Mouse (Mus musculus): ENCODE results near the gene Galnt7. TPM values are rescaled to one million over a fixed set of nuclear protein-coding genes. Genes with fewer than 3 reads are reported as not detected.
A peak's percentile ranks its signal among the peaks of the same experiment; 100 is the strongest.

Galnt7 gene
- 1 to 10 TPM; 8.1 to 8.3 TPM for total RNA-seq (2021)
- long read RNA-seq, experiment 1, partial matches to known transcripts: 0 of 1 reads
- long read RNA-seq, experiment 1, other reads (novel, unspliced or antisense): 0 of 1 reads
- long read RNA-seq, experiment 2, partial matches to known transcripts: 0 of 3 reads
- long read RNA-seq, experiment 2, other reads (novel, unspliced or antisense): 3 of 3 reads

DNA sequence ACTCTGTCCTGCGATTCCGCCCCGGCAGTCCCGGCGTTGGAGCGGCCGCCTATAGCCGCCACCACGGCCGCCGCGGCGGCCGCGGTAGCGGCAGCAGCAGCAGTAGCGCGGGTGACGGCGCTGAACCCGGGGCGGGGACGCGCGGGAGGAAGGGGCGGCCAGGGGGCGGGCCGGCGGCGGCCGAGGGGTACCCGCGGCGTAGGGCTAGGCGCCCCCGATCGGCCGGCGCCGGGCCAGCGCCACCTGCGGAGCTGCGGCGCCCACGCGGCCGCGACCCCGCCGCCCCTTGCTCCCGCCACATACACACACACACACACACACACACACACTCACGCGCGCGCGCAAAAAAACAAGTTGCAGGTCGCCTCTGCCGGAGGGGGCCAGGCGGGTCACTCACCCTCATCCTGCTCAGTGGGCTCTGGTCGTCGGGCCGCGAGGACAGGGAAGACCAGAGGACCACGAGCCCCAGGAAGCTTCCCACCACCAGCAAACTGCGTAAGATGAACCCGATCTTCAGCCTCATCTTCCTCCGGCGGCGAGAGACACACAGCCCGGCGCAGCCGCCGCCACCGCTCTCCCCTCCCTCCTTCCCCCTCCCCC is at the start of gene Galnt7:
Galnt7 (minus strand) TSS at position 577 of the 600 bp plus-strand sequence.
- DNase-seq (ENCODE audit: low spot score in 2 of 2): peak; percentile 21 to 49
- intact Hi-C loops (cut with DNase I): loop anchor here (5.0 kb wide), 2 partner anchors 80 to 140 kb away; no protein-coding TSS in a partner anchor

DNA sequence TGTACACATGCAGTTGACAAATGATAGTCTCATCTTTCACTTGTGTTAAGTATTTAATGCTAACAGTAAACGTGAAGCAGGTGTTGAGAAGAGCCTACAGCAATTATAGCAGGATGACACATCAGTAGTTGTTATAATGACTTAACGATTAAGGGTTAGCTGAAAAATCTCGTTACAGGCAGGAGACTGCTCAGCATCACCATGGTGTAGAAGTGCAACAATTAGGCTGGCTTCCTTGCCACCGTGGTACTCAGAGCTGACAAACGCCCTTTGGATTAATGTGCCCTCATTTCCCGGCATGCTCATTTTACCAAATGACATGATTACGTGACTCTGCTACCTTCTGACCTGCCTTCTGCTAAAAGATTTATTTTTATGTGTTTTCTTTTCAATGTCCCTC is 35.8 kb upstream of the Galnt7 start:
- intact Hi-C loops (cut with DNase I): no loop called here
- DNase-seq (ENCODE audit: low spot score in 2 of 2): no peak

DNA sequence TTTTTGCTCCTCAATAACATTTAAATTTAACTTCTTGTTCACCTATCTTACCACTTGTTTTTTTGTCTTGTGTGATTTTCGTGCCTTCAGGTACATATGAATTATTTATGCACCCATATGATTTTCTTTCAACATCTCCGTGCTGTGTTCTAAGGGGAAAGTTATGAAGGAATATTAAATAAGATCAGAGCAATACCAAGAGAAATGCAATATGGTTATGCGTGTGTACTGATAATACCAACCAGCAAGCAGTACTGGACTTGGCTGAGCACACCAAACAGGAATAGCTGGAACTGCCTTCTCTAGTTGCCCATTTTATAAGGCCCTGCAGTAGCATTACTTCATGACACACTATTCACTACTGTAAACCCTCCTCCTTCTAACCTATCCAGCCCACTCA is 33.0 kb upstream of the Galnt7 start:
- DNase-seq (ENCODE audit: low spot score in 2 of 2): no peak
- intact Hi-C loops (cut with DNase I): no loop called here

DNA sequence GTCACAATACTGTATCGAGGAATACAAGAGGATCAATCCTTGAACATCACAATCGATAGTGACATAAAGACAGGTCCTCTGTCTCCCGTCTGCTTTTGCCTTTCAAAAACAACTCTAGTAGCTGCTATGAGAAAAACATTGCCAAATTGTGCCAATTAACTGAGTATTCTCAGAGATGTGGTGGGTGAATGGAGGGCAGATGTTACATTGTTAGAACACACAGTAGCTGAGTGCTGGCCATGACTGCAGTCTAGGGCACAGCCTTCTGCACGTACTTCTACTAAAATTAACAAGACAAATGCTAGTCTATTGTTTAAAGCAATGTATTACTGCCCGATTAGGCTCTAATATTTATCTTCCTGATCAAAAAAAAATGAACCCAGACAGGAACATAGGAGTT is 27.2 kb upstream of the Galnt7 start:
- intact Hi-C loops (cut with DNase I): no loop called here
- no peak for DNase-seq (ENCODE audit: low spot score in 2 of 2)

DNA sequence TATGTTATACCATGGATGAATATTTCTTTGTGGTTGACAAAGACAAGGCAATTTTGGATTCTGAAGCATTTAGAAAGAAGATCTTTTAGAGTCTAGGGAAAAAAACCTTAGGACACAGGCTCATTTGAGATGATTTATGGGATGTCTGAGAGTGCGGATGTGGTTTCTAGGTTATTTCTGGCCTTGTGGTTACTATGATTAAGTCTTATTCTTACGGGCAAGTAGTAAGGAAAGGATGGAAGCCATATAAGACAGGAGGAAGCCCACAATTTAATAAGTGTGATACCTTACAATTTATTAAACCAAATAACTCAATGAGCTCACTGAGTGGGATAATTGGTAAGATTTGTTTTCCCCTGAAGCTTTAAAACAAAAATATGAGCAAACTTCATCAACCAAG is 11.3 kb upstream of the Galnt7 start:
- no peak for DNase-seq (ENCODE audit: low spot score in 2 of 2)
- intact Hi-C loops (cut with DNase I): no loop called here

DNA sequence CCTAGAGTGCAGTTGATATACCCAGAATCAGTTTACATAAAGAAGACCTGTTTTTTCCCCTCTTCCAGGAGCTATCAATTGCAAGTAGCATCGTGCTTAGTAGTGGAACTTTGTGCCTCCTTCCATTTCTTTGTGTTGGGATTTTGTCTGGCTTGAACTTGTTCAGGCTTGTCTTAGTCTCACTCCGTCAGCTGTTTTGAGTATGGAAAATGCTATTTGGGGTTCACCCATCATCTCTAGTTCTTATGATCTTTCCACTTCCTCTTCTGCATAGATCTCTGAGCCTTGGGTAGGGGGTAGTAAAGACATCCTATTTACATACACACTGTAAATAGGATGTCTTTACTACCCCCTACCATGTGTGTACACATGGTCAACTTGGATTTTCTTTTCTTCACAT is 7.2 kb upstream of the Galnt7 start:
- no peak for DNase-seq (ENCODE audit: low spot score in 2 of 2)
- intact Hi-C loops (cut with DNase I): no loop called here

DNA sequence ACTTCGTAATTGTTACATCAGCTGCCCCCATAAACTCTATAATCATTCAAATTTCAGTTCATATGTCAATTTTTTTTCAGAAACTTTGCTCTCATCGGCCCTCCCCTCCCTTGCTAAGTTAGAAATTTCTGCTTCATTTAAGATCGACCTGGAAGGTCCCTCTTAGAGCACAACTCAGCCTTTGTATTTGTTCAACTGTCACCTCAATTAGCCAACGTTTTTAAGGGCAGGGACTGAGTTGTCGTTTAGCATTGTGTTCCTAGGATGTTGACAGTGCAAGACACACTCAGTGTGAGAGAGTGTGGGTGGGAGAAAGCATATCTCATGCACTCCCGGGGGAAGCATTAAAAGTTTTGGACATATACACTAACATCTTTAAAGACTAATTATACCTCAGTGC is 3.6 kb upstream of the Galnt7 start:
- DNase-seq (ENCODE audit: low spot score in 2 of 2): no peak
- intact Hi-C loops (cut with DNase I): loop anchor here (2.0 kb wide), 1 partner anchor 34 kb away; no protein-coding TSS in a partner anchor

DNA sequence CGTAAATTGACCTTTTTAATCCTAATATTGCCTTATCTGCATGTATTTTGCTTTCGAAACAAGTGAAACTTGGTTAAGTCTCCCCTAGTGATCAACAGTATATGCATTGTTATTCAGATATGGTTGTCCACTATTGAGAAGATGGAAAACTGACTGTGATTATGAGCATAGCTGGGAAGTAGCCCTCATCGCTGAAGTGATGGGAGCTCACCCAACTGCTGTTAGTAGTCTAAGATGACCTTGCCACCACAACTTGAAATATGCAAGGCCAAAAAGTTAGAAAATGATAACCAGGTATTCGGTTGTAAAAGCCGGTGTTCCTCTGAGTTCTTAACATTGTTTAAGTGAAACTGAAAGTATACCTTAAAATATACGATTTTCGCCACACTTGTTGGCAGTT is 1.3 kb upstream of the Galnt7 start:
- intact Hi-C loops (cut with DNase I): loop anchor here (5.0 kb wide), 2 partner anchors 82 to 138 kb away; no protein-coding TSS in a partner anchor

DNA sequence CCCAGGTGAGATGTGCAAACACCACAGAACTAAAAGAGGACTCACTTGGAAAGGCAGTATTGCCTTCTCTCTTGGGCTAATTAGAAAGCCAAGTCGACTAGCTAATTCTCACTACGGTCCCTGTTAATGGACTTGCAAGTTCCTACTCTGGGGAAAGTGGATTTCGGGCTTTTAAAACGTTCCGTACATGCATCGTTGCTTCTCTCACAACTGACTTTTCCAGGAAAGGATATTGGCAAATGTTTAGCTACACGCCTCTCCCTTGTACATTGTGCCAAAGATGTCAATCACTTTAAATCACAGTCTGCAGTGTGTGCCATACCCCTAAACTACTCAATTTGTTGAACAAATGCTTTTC is 915 bp upstream of the Galnt7 start:
- DNase-seq (ENCODE audit: low spot score in 2 of 2): no peak
- intact Hi-C loops (cut with DNase I): loop anchor here (5.0 kb wide), 2 partner anchors 81 to 139 kb away; no protein-coding TSS in a partner anchor

More for the DNA sequence above, 1.3 kb upstream of the Galnt7 start:
- DNase-seq (ENCODE audit: low spot score in 2 of 2): no peak

DNA sequence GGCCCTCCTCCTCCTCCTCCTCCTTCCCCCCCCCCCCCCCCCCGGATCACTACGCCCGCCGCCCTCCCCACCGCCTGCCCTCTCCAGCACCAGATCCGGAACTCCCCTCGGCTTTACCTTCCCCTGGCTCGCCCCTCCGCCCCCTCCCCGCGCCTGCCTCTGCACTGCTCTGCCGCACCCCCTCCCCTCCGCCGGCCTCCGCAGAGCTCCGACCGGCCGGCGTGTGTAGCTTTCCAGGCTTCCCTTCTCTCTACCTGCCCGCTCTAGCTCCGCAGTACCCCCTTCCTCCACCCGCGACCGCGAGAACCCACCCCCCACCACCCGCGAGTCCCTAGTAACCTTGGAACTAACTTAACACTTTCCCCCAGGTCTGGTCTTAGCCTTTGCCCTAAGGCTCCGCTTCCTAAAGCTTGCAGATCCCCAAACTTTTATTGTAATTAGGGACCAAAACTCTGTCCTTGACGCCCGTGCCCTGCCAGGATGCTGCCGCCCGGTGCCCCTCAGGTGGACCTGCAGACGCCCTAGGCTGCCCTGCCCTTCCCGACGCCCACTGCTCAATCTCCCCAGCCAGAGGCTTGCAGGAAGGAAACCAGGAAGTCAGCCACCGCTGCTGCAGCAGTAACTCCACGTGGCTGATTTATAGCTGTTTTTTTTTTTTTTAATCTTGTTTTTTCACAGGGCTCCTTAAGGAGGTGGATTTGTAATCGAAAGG is 380 bp upstream of the Galnt7 start:
- intact Hi-C loops (cut with DNase I): loop anchor here (5.0 kb wide), 2 partner anchors 81 to 139 kb away; no protein-coding TSS in a partner anchor
- no peak for DNase-seq (ENCODE audit: low spot score in 2 of 2)

DNA sequence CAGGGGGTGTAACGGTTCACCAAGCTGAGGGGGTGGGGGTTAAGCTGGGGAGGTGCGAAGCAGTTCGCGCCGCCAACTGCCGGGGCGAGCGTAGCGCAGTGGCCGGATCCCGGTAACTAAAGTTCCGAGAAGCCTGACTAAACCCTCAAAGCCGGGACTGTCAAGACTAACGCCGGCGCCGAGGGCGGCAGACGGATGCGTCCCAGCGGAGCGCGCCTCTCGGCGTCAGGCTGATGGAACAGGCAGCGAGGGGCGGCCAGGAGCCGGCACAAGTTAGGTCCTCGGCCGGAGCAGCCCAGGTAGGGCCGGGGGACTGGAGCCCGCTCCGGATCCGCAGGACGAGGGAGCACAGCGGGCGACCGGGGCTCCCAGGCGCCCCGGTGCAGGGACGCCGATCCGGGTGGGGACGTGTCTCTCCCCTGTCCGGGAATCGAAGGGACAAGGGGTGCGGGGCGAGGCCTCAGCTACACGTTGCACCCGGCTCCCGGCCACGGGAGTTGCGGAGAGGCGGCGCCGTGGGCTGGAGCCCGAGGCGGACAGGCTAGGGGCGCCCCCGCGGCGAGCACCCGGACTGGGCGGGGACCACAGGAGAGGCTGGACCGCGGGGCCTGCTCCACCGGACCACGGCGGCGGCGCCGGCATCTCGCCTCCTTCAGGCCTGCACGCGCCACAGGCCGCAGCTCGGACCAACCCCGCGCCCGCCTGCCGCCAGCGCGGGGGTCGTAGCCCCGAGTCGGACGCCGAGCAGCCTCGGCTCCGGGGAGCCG is 960 bp downstream of the Galnt7 start:
- peak; percentile 38 to 56 for DNase-seq (ENCODE audit: low spot score in 2 of 2)
- intact Hi-C loops (cut with DNase I): loop anchor here (5.0 kb wide), 2 partner anchors 80 to 140 kb away; no protein-coding TSS in a partner anchor

DNA sequence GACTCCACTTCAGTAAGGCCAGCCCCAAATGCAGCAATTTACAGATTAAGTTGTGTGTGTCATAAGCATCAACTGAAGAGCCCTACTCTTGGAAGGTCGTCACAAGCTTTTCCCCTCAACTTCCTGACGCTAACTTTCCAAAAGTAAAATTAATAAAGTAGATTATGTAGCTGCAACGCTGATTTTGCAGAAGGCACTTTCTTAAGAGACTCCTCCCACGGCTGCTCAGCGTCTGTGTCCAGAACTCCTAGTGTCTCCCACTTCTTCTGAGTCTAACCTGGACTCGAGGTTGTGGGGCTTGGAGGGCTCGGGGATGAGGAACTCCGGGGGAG is 1.5 kb downstream of the Galnt7 start:
- intact Hi-C loops (cut with DNase I): loop anchor here (5.0 kb wide), 2 partner anchors 79 to 141 kb away; no protein-coding TSS in a partner anchor
- DNase-seq (ENCODE audit: low spot score in 2 of 2): no peak

DNA sequence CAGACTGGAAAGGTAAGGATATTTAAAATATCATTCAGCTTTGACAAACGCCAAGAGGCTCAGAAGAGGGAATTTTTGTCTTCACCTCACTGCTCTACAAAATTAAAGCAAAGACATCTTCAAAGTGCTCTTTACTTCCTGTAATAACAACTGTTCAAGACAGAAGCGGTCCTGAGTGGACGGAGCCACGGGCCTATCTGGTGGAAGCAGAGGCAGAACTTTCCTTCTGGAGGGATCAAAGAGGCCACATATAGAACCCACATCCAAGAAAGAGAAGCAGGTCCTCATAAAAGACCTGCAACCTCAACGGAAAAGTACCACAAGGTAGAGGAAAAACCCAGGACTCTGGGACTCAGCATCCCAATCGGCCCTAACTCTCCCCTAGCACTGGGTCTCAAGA is 2.6 kb downstream of the Galnt7 start:
- DNase-seq (ENCODE audit: low spot score in 2 of 2): no peak
- intact Hi-C loops (cut with DNase I): loop anchor here (5.0 kb wide), 2 partner anchors 78 to 142 kb away; no protein-coding TSS in a partner anchor

DNA sequence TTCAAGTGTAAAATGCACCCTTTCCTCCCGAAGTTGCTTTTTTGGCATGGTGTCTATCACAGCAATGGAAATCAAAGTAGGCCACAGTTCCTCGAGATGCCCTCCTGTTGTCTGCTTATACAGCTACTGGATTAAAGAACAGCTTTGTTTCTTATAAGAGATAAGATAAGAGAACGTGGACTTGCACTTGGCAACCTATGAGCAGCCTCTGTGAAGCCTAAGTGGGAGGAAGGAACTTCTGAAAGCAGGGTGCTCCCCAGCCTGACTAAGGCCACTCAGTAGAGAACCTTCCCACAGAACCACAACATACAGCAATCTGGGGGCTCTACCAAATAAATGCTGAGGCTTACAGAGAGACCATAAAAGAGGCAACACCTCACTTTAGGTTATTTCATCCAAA is 5.3 kb downstream of the Galnt7 start:
- no peak for DNase-seq (ENCODE audit: low spot score in 2 of 2)
- intact Hi-C loops (cut with DNase I): no loop called here

DNA sequence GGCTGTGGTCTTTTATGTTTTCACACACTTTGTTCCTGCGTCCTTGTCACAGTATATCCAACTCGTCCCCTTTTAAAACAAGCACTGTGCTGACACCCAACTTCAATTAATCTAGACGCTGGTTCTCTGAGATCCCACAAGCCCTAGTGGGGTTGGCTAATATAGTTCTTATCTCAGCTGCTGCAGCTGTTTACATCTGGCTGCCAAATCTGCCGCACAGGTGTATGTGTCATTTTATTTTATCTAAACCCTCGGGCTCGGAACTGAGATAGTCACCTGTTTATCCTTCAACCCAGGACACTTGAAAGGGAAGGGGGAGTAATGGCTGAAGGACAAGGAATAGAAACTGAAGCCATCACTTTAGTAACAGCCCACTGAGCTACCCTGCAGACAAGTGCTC is 8.6 kb downstream of the Galnt7 start:
- intact Hi-C loops (cut with DNase I): no loop called here
- no peak for DNase-seq (ENCODE audit: low spot score in 2 of 2)

DNA sequence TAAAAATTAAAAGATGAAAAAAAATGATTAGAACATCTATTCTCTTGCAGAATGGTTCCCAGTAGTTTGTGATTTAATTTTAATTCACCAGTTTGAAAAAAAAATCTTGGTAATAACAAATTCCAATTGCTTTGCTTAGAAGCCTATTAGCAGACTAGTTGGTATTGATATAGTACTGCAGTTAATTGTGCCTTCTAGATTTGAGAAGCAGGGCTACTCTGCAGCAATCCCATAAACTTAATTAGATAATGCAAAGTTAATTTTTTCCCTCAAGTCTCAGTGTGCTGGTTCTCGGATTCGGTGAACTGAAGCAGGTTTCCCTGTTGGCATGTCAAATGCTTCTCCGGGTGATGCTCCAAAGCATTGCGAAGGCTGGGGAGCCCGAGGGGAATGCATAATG is 10.1 kb downstream of the Galnt7 start:
- DNase-seq (ENCODE audit: low spot score in 2 of 2): no peak
- intact Hi-C loops (cut with DNase I): no loop called here

DNA sequence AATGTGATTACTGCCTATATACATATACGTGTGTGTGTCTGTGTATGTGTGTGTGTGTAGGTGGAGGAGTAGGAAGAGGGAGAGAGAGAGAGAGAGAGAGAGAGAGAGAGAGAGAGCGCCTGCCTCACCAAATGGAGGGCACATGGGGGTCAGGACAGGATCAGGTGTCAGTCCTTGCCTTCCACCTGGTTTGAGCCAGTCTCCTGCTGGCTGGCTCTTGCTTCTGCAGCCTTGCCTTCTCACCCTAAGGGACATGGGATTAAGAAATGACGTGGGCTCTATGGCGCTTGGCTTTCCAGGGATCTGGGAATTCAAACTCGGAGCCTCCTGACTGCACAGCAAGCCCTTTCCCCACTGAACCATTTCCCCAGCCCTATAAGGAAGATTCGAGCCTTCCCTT is 13.9 kb downstream of the Galnt7 start:
- intact Hi-C loops (cut with DNase I): no loop called here

DNA sequence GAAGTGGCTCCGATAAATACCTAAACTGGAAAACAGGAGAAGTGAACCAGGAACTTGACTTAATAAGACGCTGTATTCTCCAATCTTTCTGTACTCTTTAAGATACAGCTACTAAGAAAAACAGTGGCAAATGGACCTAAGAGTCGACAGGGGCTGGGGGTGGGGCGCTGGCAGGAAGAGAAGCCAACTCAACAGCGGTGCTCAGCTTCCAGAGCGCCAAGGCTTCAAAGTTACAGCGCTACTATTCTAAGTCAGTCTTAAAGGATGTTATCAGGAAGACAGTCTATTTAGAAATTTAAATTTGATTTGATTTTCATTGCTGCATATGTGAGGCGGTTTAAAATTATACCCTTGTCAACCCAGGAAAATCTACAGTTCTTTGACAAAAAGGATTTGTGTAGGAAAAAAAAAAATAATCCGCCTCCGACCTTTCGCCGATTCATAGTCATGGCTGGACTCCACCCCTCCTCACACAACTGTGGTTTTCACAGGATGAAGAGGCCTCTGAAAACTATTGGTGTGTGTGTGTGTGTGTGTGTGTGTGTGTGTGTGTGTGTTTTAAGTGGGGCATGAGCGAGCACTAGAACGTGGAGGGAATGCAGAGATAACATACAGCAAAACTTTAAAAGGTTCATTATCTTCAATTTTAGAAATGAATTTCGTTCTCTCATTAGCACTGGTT is 15.1 kb downstream of the Galnt7 start:
- intact Hi-C loops (cut with DNase I): no loop called here
- no peak for DNase-seq (ENCODE audit: low spot score in 2 of 2)

More for the DNA sequence above, 13.9 kb downstream of the Galnt7 start:
- no peak for DNase-seq (ENCODE audit: low spot score in 2 of 2)

DNA sequence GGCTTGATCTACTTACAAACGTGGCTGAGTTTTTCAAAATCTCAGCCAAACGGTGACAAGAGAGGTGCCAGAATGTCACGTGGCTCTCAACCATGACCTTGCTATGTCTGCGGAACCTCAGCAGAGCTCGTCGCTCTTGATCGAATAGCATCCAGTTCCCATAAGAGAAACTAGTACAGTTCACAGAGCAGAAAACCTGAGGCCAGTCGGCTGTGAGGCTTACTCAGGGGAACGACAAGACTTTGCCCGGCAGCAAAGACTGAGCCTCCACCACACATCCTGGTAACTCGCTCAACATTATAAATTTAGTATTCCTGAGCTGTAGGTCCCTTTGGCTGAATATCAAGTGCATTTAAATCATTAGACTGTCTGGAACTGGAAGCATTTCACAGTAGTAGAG is 16.1 kb downstream of the Galnt7 start:
- no peak for DNase-seq (ENCODE audit: low spot score in 2 of 2)
- intact Hi-C loops (cut with DNase I): no loop called here
